Mouse (Mus musculus) liver, embryonic 14.5 days (tissue): ENCODE results near the gene Tnrc6a. TPM values are rescaled to one million over a fixed set of nuclear protein-coding genes. Genes with fewer than 3 reads are reported as not detected.
A peak's percentile ranks its signal among the peaks of the same experiment; 100 is the strongest.

Experiments used
- ATAC-seq: fragments of 200-750 bp; cut with Nextera tagmentation; 2 replicates; pipeline ENCODE4 v1.8.0; 2017; ENCODE audit warnings: moderate number of reproducible peaks, mild to moderate bottlenecking, moderate library complexity; ENCODE audit not compliant: insufficient read depth
- DNase-seq, 3 experiments: peaks; one replicate each; pipeline ENCODE4 v3.0.0-alpha.2; 2012 to 2013; ENCODE audit warnings: low read depth in 3 of 3, low spot score in 3 of 3
- H3K27ac ChIP-seq: fragments of 300-500 bp; sonication (generic); 2 replicates; pipeline ENCODE4 v1.5.1; 2014; ENCODE audit warnings: moderate library complexity, mild to moderate bottlenecking, control low read depth, inconsistent platforms
- H3K27me3 ChIP-seq: fragments of 300-500 bp; sonication (generic); 2 replicates; pipeline ENCODE4 v1.6.1; 2014; ENCODE audit warnings: mild to moderate bottlenecking, low read length, moderate library complexity; ENCODE audit not compliant: control insufficient read depth, insufficient read depth
- H3K36me3 ChIP-seq: fragments of 300-500 bp; sonication (generic); replicated peaks from 2 replicates; pipeline ENCODE4 v1.6.1; 2014; ENCODE audit warnings: low read depth; ENCODE audit not compliant: control insufficient read depth, insufficient read depth
- H3K4me1 ChIP-seq, 2 experiments: fragments of 200-500 bp in 1 of 2; fragments of 300-500 bp in 1 of 2; sonication (generic) in 1 of 2; replicated peaks; 2 replicates each; pipeline ENCODE4 v1.6.1; 2012 to 2014; ENCODE audit warnings: antibody characterized with exemption in 1 of 2, inconsistent platforms in 1 of 2, low read length in 1 of 2; ENCODE audit not compliant: control insufficient read depth in 2 of 2, insufficient read depth in 2 of 2
- H3K4me2 ChIP-seq: fragments of 300-500 bp; sonication (generic); 2 replicates; pipeline ENCODE4 v1.6.1; 2014; ENCODE audit warnings: low read depth, mild to moderate bottlenecking, control low read depth, moderate library complexity
- H3K4me3 ChIP-seq, 2 experiments: fragments of 200-500 bp in 1 of 2; fragments of 300-500 bp in 1 of 2; sonication (generic) in 1 of 2; 2 replicates each; pipeline ENCODE4 v1.5.1; 2012 to 2014; ENCODE audit warnings: low read depth in 2 of 2, low read length in 2 of 2, mild to moderate bottlenecking in 2 of 2, control low read depth in 1 of 2, inconsistent platforms in 1 of 2, moderate library complexity in 1 of 2; ENCODE audit not compliant: insufficient read depth in 1 of 2
- H3K9ac ChIP-seq: fragments of 300-500 bp; sonication (generic); replicated peaks from 2 replicates; pipeline ENCODE4 v1.6.1; 2014; ENCODE audit warnings: mild to moderate bottlenecking, control low read depth, moderate library complexity
- H3K9me3 ChIP-seq: fragments of 300-500 bp; sonication (generic); 2 replicates; pipeline ENCODE4 v1.6.1; 2016; ENCODE audit warnings: low read length, mixed read lengths; ENCODE audit not compliant: control insufficient read depth
- CTCF ChIP-seq: IDR thresholded peaks from 2 replicates; pipeline ENCODE4 v1.5.1; 2016; ENCODE audit warnings: antibody characterized with exemption, low read depth, control low read depth
- EP300 ChIP-seq: IDR thresholded peaks from 2 replicates; pipeline ENCODE4 v1.6.1; 2016; ENCODE audit warnings: antibody characterized with exemption, low read depth
- whole genome bisulfite sequencing: fragments of 180-500 bp; shearing (Covaris S2); extraction: QIAGEN DNeasy Blood & Tissue Kit; methylation state at CpG from one replicate; pipeline ENCODE4 v1.1.7; 2014; ENCODE audit not compliant: insufficient replicate concordance; 5-methylcytosine and 5-hydroxymethylcytosine counted together
- polyA plus RNA-seq, 2 experiments: library from polyadenylated mRNA; depleted of rRNA in 1 of 2; stranded (reverse) in 1 of 2; unstranded in 1 of 2; fragments of >200 nt; fragmentation: Nextera tagmentation in 1 of 2; extraction: Ambion mirVana in 1 of 2; gene quantifications; 2 replicates each; pipeline versions ENCODE4 v1.2.1 to v1.2.3; 2012 to 2014

Gene Tnrc6a
- polyA plus RNA-seq, 2 experiments: 8.8 to 14.1 TPM

- Histone ChIP-seq H3K36me3 (peaks cover 12% of the 10 kb centered on the region), H3K9ac (peak overlapping the region; percentile 96), H3K27ac (peak overlapping the region; percentile 28), H3K4me3 (peak overlapping the region; percentile 74 to 99), H3K4me1 (peaks cover 7 to 9% of the 10 kb centered on the region in 2 experiments), H3K9me3 (no peaks in the 10 kb centered on the region), H3K4me2 (peak overlapping the region; percentile 86), H3K27me3 (no peaks in the 10 kb centered on the region)
- DNase-seq: no peak
- no peak for ATAC-seq
- TF ChIP-seq CTCF (no peak), EP300 (no peak)
- 1% methylated on average over 16 of the region's 16 CpGs for WGBS
Measured at GRCm38 (mm10) chr7:123124735-123125181, 1.1 kb downstream of the Tnrc6a start.

DNA sequence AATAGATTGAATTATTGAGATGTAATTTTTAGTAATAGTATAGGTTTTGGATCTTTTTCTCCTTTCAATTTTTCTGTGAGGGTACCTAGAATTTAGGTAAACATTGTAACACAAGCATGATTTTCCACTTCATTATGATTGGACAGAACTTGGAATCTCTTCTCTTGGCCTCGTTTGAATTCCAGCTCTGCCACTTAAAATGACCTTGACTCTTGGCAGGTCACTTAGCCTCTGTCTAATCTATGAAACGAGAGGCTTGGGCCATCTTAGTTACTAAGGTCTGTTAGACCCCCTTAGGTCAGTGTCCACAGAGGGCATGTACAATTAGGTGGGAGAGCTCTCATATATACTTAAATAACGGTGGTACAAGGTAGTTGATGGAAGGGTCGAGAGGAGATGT lies 2.4 kb downstream of the Tnrc6a start:
- ATAC-seq: no peak
- Histone ChIP-seq H3K9ac (no peak overlapping the region), H3K36me3 (peaks cover 12% of the 10 kb centered on the region), H3K27ac (no peak overlapping the region), H3K27me3 (no peaks in the 10 kb centered on the region), H3K4me2 (peak overlapping the region; percentile 1; the same call in 1 of the 2 replicates), H3K4me1 (peaks cover 7 to 12% of the 10 kb centered on the region in 2 experiments), H3K4me3 (no peak overlapping the region), H3K9me3 (no peaks in the 10 kb centered on the region)
- DNase-seq: no peak
- 70% methylated on average over 4 of the region's 4 CpGs for WGBS
- TF ChIP-seq CTCF (no peak), EP300 (no peak)

- DNase-seq (no peak), ATAC-seq (no peak)
- Histone ChIP-seq H3K36me3 (peaks cover 12% of the 10 kb centered on the region), H3K4me1 (peaks cover 7 to 12% of the 10 kb centered on the region in 2 experiments), H3K4me2 (no peak overlapping the region), H3K9ac (no peak overlapping the region), H3K4me3 (no peak overlapping the region), H3K9me3 (no peaks in the 10 kb centered on the region), H3K27ac (no peak overlapping the region), H3K27me3 (no peaks in the 10 kb centered on the region)
- WGBS: 79% methylated on average over 1 of the region's 1 CpGs
- no peak for TF ChIP-seq EP300
- TF ChIP-seq CTCF: 0 out of 2 replicates have a peak, but pooled peaks have one; percentile 16
Measured at GRCm38 (mm10) chr7:123127301-123127700, 3.6 kb downstream of the Tnrc6a start.

GRCm38 (mm10) chr7:123127981-123128380 lies 4.3 kb downstream of the Tnrc6a start:
- Histone ChIP-seq H3K4me3 (no peak overlapping the region), H3K36me3 (peaks cover 12% of the 10 kb centered on the region), H3K4me2 (no peak overlapping the region), H3K9me3 (no peaks in the 10 kb centered on the region), H3K27ac (no peak overlapping the region), H3K4me1 (peaks cover 9 to 13% of the 10 kb centered on the region in 2 experiments), H3K27me3 (no peaks in the 10 kb centered on the region), H3K9ac (no peak overlapping the region)
- 77% methylated on average over 1 of the region's 1 CpGs for WGBS
- no peak for ATAC-seq
- DNase-seq: no peak
- TF ChIP-seq EP300 (no peak), CTCF (no peak)

DNA sequence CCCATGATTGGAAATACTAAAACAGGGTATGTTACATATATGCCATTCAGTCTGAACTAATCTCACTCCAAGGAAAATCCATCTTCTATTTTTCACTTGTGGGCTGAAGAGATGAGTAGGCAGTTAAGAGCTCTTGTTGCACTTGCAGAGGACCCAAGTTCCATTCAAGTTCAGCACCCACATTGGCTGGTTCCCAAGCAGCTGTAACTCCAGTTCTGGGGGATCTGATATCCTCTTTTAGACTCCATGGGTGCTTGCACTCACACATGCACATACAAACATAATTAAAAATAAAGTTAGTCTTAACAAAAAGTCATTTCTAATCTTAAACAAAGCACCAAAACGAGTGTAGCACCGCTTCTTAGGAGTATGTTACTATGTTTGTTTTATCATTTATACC lies 5.4 kb downstream of the Tnrc6a start:
- Histone ChIP-seq H3K4me3 (no peak overlapping the region), H3K9ac (no peak overlapping the region), H3K27me3 (no peaks in the 10 kb centered on the region), H3K9me3 (no peaks in the 10 kb centered on the region), H3K36me3 (peaks cover 12% of the 10 kb centered on the region), H3K27ac (no peak overlapping the region), H3K4me2 (no peak overlapping the region), H3K4me1 (peaks cover 8 to 11% of the 10 kb centered on the region in 2 experiments; a peak in 3 of 4 replicates)
- WGBS: 72% methylated on average over 2 of the region's 2 CpGs
- DNase-seq (no peak), ATAC-seq (no peak)
- TF ChIP-seq CTCF: no peak
- no peak for TF ChIP-seq EP300
